Mouse (Mus musculus): ENCODE data around the gene Loxl1. TPM values are rescaled to one million over a fixed set of nuclear protein-coding genes. Genes with fewer than 3 reads are reported as not detected.
"Not testable (repeated sequence)": the region's sequence is repeated elsewhere in the genome, so short reads cannot be mapped to it uniquely, and the experiment has no call there.

Gene Loxl1
- total RNA-seq, 2 experiments from 2014 or later, result 83.7 to 86.7 TPM

DNA sequence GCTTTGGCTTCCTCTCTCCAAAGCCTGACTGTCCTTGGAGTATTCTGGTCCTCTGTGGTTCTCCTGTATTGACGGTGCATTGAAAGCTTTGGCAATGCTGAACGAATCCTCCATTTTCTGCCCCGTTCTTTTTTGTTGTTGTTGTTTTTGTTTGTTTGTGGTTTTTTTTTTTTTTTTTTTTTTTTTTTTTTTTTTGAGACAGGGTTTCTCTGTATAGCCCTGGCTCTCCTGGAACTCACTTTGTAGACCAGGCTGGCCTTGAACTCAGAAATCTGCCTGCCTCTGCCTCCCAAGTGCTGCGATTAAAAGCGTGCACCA is 59.2 kb downstream of the Loxl1 start:
- intact Hi-C loops (cut with DNase I); DNase-seq: not testable (repeated sequence)

DNA sequence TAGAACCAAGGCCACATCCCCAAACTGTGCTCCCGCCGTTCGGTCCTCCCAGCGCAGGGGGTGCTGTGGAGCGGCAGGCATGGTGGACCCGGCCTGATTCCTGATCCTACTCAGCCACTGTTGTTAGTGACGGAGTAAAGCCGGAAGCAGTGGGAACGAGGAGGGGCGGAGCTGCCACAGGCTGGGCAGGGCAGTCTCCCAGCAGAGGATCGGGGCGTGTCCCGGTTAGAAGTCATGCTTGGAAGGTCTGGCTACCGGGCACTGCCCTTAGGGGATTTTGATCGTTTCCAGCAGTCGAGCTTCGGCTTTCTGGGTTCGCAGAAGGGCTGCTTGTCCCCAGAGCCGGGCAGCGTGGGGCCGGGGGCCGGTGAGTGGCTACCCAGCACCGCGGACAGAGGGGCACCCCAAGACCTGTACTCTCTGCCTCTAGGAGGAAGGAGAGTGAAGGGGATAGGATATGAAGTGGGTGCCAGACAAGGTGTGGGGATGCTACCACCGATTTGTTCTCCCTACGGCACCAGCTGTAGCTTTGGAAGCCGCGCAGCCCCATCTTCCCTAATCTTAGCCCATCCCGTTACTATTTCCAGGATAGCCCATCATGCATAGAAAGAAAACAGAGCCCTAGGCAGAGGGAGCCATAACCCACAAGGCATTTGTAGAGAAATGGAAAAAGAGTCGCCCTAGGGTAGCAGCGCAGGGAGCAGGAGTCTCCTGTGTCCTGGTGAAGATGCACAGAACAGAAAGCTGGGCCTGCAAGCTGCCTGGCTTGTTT is 59.8 kb downstream of the Loxl1 start, which contains the start of gene Stoml1:
Stoml1 (plus strand) TSS at position 132 of the 772 bp plus-strand sequence.
- intact Hi-C loops (cut with DNase I), result no loop called here
- DNase-seq, result peak; percentile 96 to 97

DNA sequence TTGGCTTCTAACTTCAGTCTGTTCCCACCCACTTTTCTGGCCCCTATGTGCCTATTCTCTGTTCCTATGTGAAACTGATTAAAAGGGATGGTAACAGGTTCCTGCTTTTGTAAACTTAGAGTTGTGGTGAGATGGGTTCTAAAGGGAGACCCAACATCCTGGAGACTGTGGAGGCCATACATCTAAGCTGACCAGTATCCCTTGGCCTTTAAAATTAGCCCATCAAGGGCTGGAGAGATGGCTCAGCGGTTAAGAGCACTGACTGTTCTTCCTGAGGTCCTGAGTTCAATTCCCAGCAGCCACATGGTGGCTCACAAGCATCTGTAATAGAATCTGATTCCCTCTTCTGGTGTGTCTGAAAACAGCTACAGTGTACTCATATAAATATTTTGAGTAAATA is 62.3 kb downstream of the Loxl1 start:
- DNase-seq; intact Hi-C loops (cut with DNase I): not testable (repeated sequence)

DNA sequence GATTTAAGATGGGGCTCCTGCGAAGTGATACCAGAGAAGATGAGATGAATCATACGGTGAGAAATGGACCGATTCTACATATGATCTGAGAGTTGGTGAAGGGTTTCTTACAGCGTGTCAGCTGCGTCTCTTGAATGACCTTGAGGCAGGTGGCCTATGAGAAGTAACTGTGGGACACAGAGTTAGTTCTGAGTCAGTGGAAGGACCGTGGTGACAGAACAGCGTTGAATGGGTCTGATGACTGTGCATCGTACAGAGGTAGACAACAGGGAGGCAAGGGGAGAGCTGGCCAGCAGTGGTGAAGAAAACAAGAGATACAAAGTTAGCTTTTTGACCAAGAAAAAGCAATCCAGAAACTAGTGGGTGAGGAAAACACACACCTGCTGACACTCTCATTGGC is 62.7 kb downstream of the Loxl1 start:
- DNase-seq, result no peak
- intact Hi-C loops (cut with DNase I), result no loop called here

DNA sequence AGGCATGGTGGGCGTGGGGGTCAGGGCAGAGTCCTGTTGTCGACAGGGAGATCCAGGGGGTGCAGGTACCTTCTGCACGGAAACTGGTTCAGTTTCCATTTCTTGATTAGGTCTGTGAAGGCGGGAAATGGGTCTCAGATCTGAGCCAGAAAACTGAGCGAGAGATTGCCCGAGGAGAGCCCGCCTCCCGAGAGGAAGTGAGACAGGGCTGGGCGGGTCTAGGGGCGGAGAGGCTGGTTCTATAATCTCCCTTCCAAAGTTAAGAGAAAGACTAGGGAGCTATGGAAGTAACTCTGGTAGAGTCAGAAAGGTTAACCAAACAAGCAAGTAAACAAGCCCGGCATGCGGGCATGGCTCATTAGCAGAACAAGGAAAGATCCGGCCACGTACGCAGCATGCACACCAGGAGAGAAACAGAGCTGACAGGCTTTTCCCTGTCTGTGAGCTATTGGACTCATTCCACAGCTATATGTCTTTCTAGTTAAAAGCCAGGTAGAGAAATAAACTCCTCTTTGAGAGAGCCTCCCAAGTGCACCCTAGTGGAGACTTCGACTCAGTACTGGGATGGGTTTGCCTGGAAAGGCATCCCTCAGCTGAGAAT is 63.3 kb downstream of the Loxl1 start, which contains the start of gene Pml:
Pml (minus strand) TSS at position 195 of the 601 bp plus-strand sequence.
- intact Hi-C loops (cut with DNase I), result no loop called here
- DNase-seq, result peak; percentile 84 to 86

DNA sequence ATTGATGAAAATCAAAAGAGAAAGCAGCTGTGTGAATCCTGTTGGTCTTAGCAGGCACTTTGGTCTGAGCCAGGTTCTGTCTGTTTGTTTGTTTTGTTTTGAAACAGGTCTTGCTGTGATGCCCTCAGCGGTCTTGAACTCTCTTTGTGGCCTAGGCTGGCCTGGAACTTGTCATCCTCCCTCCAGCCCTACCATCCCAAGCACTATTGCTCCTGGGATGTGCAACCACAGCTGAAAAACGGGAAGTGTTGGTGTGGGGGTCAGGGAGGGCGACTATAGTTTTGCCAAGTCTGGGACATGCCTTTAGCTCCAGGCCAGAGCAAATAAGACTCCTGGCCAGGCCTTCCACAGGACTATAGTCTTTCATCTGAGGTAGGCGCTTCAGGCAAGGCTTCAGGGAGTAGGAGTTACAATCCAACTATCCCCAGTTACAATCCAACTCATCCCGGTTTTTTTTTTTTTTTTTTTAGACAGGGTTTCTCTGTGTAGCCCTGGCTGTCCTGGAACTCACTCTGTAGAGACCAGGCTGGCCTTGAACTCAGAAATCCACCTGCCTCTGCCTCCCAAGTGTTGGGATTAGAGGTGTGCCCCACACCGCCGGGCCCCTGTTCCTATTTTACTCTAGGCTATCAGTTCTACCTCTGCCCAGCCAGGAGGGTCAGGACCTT is 64.1 kb downstream of the Loxl1 start:
- DNase-seq, result peak in 1 of 2 experiments; percentile 31
- intact Hi-C loops (cut with DNase I), result loop anchor here (1.0 kb wide), 1 partner anchor 20 kb away; no protein-coding TSS in a partner anchor

DNA sequence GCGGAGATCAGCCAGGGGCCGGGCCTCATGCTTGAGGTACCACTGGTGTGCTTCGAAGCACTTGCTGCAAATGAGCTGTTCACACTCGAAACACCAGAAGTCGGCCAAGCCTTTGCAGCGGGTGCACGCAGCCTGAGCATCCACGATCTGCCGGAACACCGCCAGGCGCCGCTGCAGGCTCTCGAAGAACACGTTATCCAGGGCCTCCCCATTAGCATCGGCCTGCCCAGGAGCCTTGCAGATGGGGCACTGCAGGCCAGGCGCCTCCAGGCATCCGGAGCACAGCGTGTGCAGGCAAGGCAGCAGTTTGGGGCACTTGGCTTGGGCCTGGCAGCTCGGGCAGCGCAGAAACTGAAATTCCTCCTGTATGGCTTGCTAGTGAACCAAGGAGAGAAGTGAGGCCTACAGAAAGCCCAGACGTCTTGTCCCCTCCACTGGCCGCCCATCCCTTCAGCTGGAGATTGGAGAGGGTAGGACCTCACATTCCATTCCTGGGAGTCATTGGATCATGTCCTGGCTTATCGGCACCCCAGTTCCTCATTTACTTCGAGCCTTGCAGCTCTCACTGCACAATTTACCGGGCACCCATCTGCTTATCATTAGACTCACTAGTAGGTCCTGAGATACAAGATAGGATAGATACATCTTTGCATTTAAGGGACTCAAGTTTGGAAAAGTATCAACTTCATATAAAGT is 65.8 kb downstream of the Loxl1 start:
- intact Hi-C loops (cut with DNase I), result loop anchor here (1.0 kb wide), 1 partner anchor 33 kb away; no protein-coding TSS in a partner anchor
- peak; percentile 88 to 89 for DNase-seq

DNA sequence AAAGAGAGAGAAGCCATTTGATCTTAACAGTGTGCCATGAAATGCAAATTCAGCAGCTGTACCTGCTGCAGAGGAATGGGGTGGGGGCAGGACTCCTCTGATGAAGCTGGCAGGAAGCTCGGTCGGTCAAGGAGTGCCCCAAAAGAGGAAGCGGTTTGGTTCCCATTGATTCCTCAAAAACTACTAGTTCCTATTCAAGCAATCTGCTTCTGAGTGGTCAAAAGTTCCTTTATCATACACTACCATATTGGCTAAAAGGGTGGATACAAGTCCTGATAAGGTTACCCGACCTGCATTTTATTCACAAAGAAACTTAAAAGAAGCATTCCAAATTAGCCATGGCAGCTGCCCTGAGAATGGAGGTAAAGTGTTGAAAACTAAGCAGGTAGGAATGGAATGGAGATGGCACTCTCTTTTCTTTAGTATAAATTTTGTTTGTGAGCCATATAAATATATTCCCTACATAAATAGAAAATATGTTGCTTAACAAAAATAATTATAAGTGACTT is 66.8 kb downstream of the Loxl1 start:
- DNase-seq, result no peak
- intact Hi-C loops (cut with DNase I), result no loop called here

DNA sequence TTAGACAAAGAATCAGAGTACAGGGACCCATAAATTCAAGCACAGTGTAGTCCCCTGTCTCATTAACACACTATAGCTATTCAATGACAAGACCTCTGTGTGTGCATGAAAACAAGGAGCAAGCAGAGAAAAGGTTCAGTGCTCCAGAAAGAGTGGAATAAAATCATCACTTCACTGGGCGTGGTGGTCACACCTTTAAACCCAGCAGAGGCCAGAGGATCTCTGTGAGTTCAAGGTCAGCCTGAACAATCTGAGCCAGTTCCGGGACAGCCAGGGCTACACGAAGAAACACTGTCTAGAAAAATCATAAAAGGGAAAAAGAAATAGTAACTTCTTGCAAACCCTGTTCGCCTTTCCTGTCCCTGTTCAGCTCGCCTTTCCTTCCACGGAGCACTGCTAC is 69.3 kb downstream of the Loxl1 start:
- intact Hi-C loops (cut with DNase I), result no loop called here
- no peak for DNase-seq

DNA sequence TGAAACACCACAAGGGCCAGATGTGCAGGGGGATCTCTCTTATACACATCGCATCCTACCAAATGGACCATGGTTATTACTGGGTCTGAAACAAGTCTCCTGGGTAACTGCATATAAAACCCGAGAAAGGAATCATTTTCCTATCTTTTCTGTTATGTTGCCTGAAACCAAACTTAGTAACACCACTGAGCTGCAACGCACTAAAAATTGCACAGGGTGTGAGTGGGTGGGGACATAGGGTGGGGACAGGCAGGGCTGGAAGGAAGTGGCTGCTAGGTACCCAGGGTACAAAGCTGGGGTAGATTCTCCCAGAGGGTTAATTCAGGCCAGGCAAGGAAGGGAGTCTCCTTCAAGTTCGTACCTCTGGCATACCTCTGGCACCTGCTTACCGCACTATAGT is 70.3 kb downstream of the Loxl1 start:
- DNase-seq, result no peak
- intact Hi-C loops (cut with DNase I), result no loop called here

DNA sequence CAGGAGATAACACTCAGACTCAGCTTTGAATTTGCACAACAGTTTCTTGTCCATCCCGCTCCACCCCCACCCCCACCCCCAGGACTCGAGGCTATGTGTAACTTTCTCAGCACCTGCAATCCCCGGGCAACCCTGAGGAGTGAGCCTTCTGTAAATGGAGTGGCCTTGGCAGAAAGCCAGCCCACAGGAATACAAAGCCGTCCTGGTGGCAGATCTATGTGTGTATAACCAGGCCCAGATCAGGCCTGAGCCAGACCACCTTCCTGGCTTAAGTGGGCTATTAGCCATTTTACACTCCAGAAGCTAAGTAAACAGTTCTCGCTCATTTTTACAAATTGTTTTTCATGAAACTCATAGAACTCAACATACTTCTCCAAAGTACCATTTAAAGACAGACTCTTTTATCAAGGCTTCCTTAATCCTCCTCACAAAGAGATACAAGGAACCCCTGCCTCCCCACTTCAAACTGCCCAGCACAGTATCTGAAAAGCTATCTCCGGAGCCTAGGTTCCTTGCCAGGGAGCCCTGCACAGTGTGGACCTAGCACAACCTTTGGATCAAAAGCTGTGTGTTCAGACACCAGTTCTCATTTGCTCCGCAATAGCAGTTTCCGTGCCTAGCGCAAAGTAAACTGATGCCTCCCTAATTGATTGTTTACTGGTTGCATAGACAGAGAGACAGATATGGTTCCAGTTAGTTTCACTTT is 71.1 kb downstream of the Loxl1 start:
- peak; percentile 49 to 65 for DNase-seq
- intact Hi-C loops (cut with DNase I), result no loop called here

Other genes starting within 250 kb of the Loxl1 start
- gene Stra6, start 249.4 kb downstream of the Loxl1 start, total RNA-seq (2021), result under 1 TPM; 0.12 to 0.20 TPM
- not detected for gene Ccdc33, start 194.4 kb downstream of the Loxl1 start, total RNA-seq (2021)
- gene Islr, start 108.9 kb downstream of the Loxl1 start, total RNA-seq (2021), result 10 to 100 TPM; 52.4 to 54.4 TPM
- gene Islr2, start 108.9 kb downstream of the Loxl1 start, total RNA-seq (2021), result 1 to 10 TPM; 2.5 to 4.5 TPM
- 10 to 100 TPM; 12.4 to 13.0 TPM for gene Pml, start 63.4 kb downstream of the Loxl1 start, total RNA-seq (2021)
- gene Stoml1, start 60.0 kb downstream of the Loxl1 start, total RNA-seq (2021), result 10 to 100 TPM; 15.5 to 15.6 TPM
- gene Tbc1d21, start 57.3 kb upstream of the Loxl1 start, total RNA-seq (2021), result not detected
- gene Insyn1, start 175.4 kb upstream of the Loxl1 start, total RNA-seq (2021), result 10 to 100 TPM; 11.0 to 11.4 TPM
- gene Cd276, start 242.3 kb upstream of the Loxl1 start, total RNA-seq (2021), result 10 to 100 TPM; 29.8 to 30.6 TPM

Measured in heart, postnatal 10 days (tissue).